Mouse (Mus musculus): ENCODE measurements around the gene Rad18. TPM values are rescaled to one million over a fixed set of nuclear protein-coding genes. Genes with fewer than 3 reads are reported as not detected.
"Not testable (repeated sequence)": the region's sequence is repeated elsewhere in the genome, so short reads cannot be mapped to it uniquely, and the experiment has no call there.

Rad18 gene
- polyA plus RNA-seq, 1 experiment from 2014 or later: 36.3 TPM

GRCm38 (mm10) chr6:112720409-112721080 is 24.1 kb upstream of the Rad18 start:
- WGBS: 94% methylated on average over 5 of the region's 5 CpGs

GRCm38 (mm10) chr6:112719983-112720382 is 23.5 kb upstream of the Rad18 start:
- DNase-seq (ENCODE audit: low spot score): no peak
- 92% methylated on average over 1 of the region's 1 CpGs for WGBS
- H3K27ac ChIP-seq: peak overlapping the region; percentile 29; the same call in 1 of the 2 replicates
- H3K4me3 ChIP-seq: no peak overlapping the region
- peaks cover 68% of the 10 kb centered on the region for H3K36me3 ChIP-seq
- peaks cover 15% of the 10 kb centered on the region; the same call in 1 of the 2 replicates for H3K4me1 ChIP-seq (replicated peaks)
- no peaks in the 10 kb centered on the region for H3K9me3 ChIP-seq
- H3K27me3 ChIP-seq (ENCODE audit: insufficient read depth, poor library complexity, severe bottlenecking): no peaks in the 10 kb centered on the region

More at GRCm38 (mm10) chr6:112720409-112721080, 24.1 kb upstream of the Rad18 start:
- H3K4me3 ChIP-seq: no peak overlapping the region
- no peak for DNase-seq (ENCODE audit: low spot score)
- H3K27ac ChIP-seq: no peak overlapping the region
- peaks cover 74% of the 10 kb centered on the region for H3K36me3 ChIP-seq
- no peaks in the 10 kb centered on the region for H3K27me3 ChIP-seq (ENCODE audit: insufficient read depth, poor library complexity, severe bottlenecking)
- no peaks in the 10 kb centered on the region for H3K9me3 ChIP-seq
- H3K4me1 ChIP-seq (replicated peaks): peaks cover 15% of the 10 kb centered on the region; the same call in 1 of the 2 replicates

GRCm38 (mm10) chr6:112717168-112717567 is 20.7 kb upstream of the Rad18 start:
- Histone ChIP-seq H3K4me3 (no peak overlapping the region), H3K27me3 (ENCODE audit: insufficient read depth, poor library complexity, severe bottlenecking) (no peaks in the 10 kb centered on the region), H3K4me1 (replicated peaks) (peaks cover 12% of the 10 kb centered on the region; the same call in 1 of the 2 replicates), H3K9me3 (peaks cover 10% of the 10 kb centered on the region), H3K27ac (no peak overlapping the region), H3K36me3 (peaks cover 40% of the 10 kb centered on the region)
- DNase-seq (ENCODE audit: low spot score): no peak
- 68% methylated on average over 5 of the region's 5 CpGs for WGBS

- no peak overlapping the region for H3K27ac ChIP-seq
- DNase-seq (ENCODE audit: low spot score): no peak
- peaks cover 9% of the 10 kb centered on the region; the same call in 1 of the 2 replicates for H3K4me1 ChIP-seq (replicated peaks)
- no peaks in the 10 kb centered on the region for H3K27me3 ChIP-seq (ENCODE audit: insufficient read depth, poor library complexity, severe bottlenecking)
- peaks cover 8% of the 10 kb centered on the region for H3K36me3 ChIP-seq
- 79% methylated on average over 3 of the region's 3 CpGs for WGBS
- H3K9me3 ChIP-seq: peaks cover 12% of the 10 kb centered on the region
- H3K4me3 ChIP-seq: no peak overlapping the region
Observed at GRCm38 (mm10) chr6:112713951-112714350, 17.5 kb upstream of the Rad18 start.

- not testable (repeated sequence) for DNase-seq (ENCODE audit: low spot score); H3K4me1 ChIP-seq (replicated peaks); H3K36me3 ChIP-seq; H3K4me3 ChIP-seq; H3K9me3 ChIP-seq; H3K27ac ChIP-seq
- WGBS: 91% methylated on average over 4 of the region's 4 CpGs
- peaks cover 13% of the 10 kb centered on the region; the same call in 1 of the 2 replicates for H3K27me3 ChIP-seq (ENCODE audit: insufficient read depth, poor library complexity, severe bottlenecking)
Observed at GRCm38 (mm10) chr6:112702296-112702695, 5.8 kb upstream of the Rad18 start.

GRCm38 (mm10) chr6:112700392-112700791 is 3.9 kb upstream of the Rad18 start:
- H3K27ac ChIP-seq: peak overlapping the region; percentile 25; the same call in 1 of the 2 replicates
- 2% methylated on average over 1 of the region's 1 CpGs for WGBS

GRCm38 (mm10) chr6:112699115-112699514 is 2.6 kb upstream of the Rad18 start:
- Histone ChIP-seq H3K27me3 (ENCODE audit: insufficient read depth, poor library complexity, severe bottlenecking) (peaks cover 16% of the 10 kb centered on the region; the same call in 1 of the 2 replicates), H3K36me3 (no peaks in the 10 kb centered on the region), H3K27ac (no peak overlapping the region), H3K9me3 (peaks cover under 1% of the 10 kb centered on the region; the same call in 1 of the 2 replicates), H3K4me3 (no peak overlapping the region), H3K4me1 (replicated peaks) (peaks cover 24% of the 10 kb centered on the region)
- 54% methylated on average over 1 of the region's 1 CpGs for WGBS
- DNase-seq (ENCODE audit: low spot score): no peak

More at GRCm38 (mm10) chr6:112700392-112700791, 3.9 kb upstream of the Rad18 start:
- Histone ChIP-seq H3K27me3 (ENCODE audit: insufficient read depth, poor library complexity, severe bottlenecking) (peaks cover 16% of the 10 kb centered on the region; the same call in 1 of the 2 replicates), H3K9me3 (peaks cover 4% of the 10 kb centered on the region; the same call in 1 of the 2 replicates), H3K4me3 (no peak overlapping the region), H3K4me1 (replicated peaks) (peaks cover 20% of the 10 kb centered on the region), H3K36me3 (no peaks in the 10 kb centered on the region)
- DNase-seq (ENCODE audit: low spot score): peak; percentile 50

GRCm38 (mm10) chr6:112694492-112694891 is 2.0 kb downstream of the Rad18 start:
- Histone ChIP-seq H3K27ac (no peak overlapping the region), H3K27me3 (ENCODE audit: insufficient read depth, poor library complexity, severe bottlenecking) (peaks cover 16% of the 10 kb centered on the region; the same call in 1 of the 2 replicates), H3K9me3 (no peaks in the 10 kb centered on the region), H3K4me3 (no peak overlapping the region), H3K36me3 (peaks cover 32% of the 10 kb centered on the region), H3K4me1 (replicated peaks) (peaks cover 24% of the 10 kb centered on the region)
- no peak for DNase-seq (ENCODE audit: low spot score)
- WGBS: 97% methylated on average over 5 of the region's 5 CpGs

GRCm38 (mm10) chr6:112691523-112691922 is 5.0 kb downstream of the Rad18 start:
- peaks cover 14% of the 10 kb centered on the region for H3K4me1 ChIP-seq (replicated peaks)
- no peaks in the 10 kb centered on the region for H3K27me3 ChIP-seq (ENCODE audit: insufficient read depth, poor library complexity, severe bottlenecking)
- H3K27ac ChIP-seq: no peak overlapping the region
- no peak for DNase-seq (ENCODE audit: low spot score)
- no peaks in the 10 kb centered on the region for H3K9me3 ChIP-seq
- H3K4me3 ChIP-seq: no peak overlapping the region
- peaks cover 49% of the 10 kb centered on the region for H3K36me3 ChIP-seq
- 100% methylated on average over 1 of the region's 1 CpGs for WGBS

- no peak for DNase-seq (ENCODE audit: low spot score)
- Histone ChIP-seq H3K36me3 (peaks cover 63% of the 10 kb centered on the region), H3K9me3 (no peaks in the 10 kb centered on the region), H3K4me3 (no peak overlapping the region), H3K4me1 (replicated peaks) (no peaks in the 10 kb centered on the region), H3K27me3 (ENCODE audit: insufficient read depth, poor library complexity, severe bottlenecking) (no peaks in the 10 kb centered on the region), H3K27ac (no peak overlapping the region)
- WGBS: 97% methylated on average over 3 of the region's 3 CpGs
Observed at GRCm38 (mm10) chr6:112688033-112688432, 8.5 kb downstream of the Rad18 start.

GRCm38 (mm10) chr6:112686485-112686884 is 10.0 kb downstream of the Rad18 start:
- H3K27me3 ChIP-seq (ENCODE audit: insufficient read depth, poor library complexity, severe bottlenecking): no peaks in the 10 kb centered on the region
- H3K4me3 ChIP-seq: no peak overlapping the region
- WGBS: 88% methylated on average over 7 of the region's 7 CpGs
- no peaks in the 10 kb centered on the region for H3K9me3 ChIP-seq
- no peaks in the 10 kb centered on the region for H3K4me1 ChIP-seq (replicated peaks)
- no peak overlapping the region for H3K27ac ChIP-seq
- H3K36me3 ChIP-seq: peaks cover 59% of the 10 kb centered on the region
- no peak for DNase-seq (ENCODE audit: low spot score)

- H3K4me1 ChIP-seq (replicated peaks): no peaks in the 10 kb centered on the region
- H3K27ac ChIP-seq: no peak overlapping the region
- no peaks in the 10 kb centered on the region for H3K27me3 ChIP-seq (ENCODE audit: insufficient read depth, poor library complexity, severe bottlenecking)
- H3K4me3 ChIP-seq: no peak overlapping the region
- H3K36me3 ChIP-seq: peaks cover 62% of the 10 kb centered on the region
- DNase-seq (ENCODE audit: low spot score): no peak
- WGBS: 89% methylated on average over 2 of the region's 2 CpGs
- no peaks in the 10 kb centered on the region for H3K9me3 ChIP-seq
Observed at GRCm38 (mm10) chr6:112684065-112684464, 12.4 kb downstream of the Rad18 start.

GRCm38 (mm10) chr6:112632071-112632470 is 64.4 kb downstream of the Rad18 start:
- peaks cover 34% of the 10 kb centered on the region for H3K36me3 ChIP-seq
- no peaks in the 10 kb centered on the region for H3K4me1 ChIP-seq (replicated peaks)
- no peaks in the 10 kb centered on the region for H3K9me3 ChIP-seq
- no peak overlapping the region for H3K4me3 ChIP-seq
- 96% methylated on average over 5 of the region's 5 CpGs for WGBS
- DNase-seq (ENCODE audit: low spot score): no peak
- no peaks in the 10 kb centered on the region for H3K27me3 ChIP-seq (ENCODE audit: insufficient read depth, poor library complexity, severe bottlenecking)
- H3K27ac ChIP-seq: no peak overlapping the region

Data from hindbrain, embryonic 10.5 days (tissue).